Mouse (Mus musculus) lung, postnatal 14 days (tissue): Measurements from ENCODE around the gene Thumpd1.
"Not testable (repeated sequence)": the region's sequence is repeated elsewhere in the genome, so short reads cannot be mapped to it uniquely, and the experiment has no call there.

Source experiments
- DNase-seq: peaks from one replicate; pipeline ENCODE4 v3.0.0; 2021

Thumpd1 gene

DNA sequence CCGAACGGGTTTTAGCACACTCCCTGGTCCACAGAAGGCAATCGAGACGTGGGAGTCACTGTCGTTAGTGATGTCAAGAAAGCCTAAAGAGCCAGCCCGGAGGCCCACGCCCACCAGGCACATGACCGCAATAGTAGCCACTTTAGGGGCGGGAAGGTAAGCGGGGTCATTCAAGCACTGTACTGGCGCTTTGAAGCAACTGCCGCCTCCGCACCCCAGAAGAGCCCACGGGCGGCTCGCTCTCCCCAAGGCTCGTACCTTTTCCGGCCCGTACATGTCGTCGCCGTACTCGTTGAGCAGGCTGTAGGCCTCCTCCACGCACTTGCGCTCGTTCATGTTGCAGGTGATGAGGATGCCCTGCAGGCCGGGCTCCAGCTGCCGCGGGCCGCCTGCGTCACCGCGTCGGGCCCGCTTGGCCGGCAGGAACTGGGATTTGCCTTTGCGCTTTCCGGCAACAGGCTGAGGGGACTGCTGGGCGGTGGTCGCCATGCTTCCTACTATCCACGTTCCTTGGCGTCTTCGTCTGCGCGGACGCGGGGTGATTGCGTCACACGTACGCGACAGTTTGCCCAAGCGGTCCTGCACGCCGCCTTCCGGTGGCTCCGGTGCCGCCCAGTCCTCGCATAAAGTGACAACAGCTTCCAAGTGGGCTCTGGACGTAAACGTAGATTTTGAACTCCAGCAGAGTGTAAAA lies at the start of gene Thumpd1:
Gene Thumpd1, minus strand, starts transcription at position 546 of the 694 bp plus-strand sequence.
- peak; percentile 95 for DNase-seq

DNA sequence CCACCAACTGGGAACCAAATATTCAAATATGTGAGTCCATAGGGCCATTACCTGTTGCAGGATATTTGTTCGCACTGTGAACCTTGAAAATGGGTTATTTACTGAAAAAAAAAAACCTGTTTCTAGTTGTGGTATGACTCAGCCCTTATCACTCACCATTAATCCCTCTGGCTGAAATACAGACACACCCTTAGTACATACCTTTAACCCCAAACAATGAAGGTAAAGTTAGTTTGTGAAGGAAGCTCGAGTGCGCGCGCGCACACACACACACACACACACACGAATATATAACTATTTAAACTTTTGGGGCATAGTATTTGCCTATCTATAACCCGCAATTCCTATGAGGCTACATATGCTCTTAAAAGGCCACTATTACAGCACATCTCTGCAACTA lies 49.3 kb upstream of the Thumpd1 start:
- DNase-seq = no peak

DNA sequence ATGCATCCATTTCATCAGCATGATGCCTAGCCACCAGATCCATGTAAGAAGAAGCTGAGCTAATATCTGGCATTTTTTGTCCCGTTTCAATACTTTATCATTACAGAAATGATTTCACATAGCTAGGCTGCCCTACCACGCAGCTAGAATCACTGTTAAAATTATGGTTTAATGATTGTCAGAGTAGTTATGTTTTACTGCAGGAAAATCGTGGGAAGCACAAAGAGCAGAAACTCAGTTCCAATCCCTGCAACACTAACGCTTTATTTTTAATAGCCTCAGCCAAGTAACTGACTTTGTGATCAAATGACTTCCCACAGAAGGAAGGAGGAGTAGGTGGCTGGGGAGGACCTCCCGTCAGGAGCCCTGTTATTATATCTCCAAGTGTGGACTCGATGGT lies 46.4 kb upstream of the Thumpd1 start:
- no peak for DNase-seq

DNA sequence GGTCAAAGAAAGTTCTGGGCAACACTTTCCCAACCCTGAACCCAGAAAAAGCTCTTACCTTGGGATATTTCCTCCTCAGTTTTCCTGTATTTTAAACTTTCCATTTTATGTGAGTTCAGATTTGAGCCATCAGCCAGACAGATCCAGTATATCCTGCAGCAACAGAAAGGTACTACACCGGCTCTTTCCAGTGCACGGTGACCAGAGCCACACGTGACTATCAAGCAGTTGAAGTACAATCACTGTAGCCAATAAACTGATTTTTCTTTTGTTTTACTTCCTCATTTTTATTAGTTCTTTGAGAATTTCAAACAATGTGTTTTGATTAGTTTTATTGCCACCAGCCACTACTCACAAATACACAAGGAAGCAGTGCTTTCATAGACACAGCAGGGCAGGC lies 43.8 kb upstream of the Thumpd1 start:
- DNase-seq = no peak

DNA sequence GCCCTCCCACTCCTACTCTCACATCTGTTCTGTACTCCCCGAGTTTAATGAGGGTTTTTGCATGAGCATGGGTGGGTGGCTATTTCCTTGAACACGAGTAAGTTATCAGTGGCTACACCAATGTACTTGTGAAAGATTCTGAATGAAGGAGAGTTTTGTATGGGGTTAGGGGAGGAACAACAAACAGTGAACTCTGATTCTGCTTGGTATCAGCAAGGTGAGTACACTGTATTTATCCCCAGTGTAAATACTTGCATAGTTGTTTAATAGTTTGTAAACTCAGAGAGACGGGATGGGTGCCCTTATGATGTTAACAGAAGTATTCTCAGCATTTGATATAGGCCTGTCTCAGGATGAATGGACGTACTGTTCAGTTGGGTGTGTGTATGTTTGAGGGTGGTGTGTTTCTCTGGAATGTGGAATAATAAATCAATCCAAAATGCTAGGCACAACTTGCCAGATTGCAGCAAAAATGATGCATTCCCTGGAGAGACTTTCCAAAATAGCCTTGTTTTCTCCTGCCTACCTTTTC lies 41.6 kb upstream of the Thumpd1 start:
- no peak for DNase-seq

DNA sequence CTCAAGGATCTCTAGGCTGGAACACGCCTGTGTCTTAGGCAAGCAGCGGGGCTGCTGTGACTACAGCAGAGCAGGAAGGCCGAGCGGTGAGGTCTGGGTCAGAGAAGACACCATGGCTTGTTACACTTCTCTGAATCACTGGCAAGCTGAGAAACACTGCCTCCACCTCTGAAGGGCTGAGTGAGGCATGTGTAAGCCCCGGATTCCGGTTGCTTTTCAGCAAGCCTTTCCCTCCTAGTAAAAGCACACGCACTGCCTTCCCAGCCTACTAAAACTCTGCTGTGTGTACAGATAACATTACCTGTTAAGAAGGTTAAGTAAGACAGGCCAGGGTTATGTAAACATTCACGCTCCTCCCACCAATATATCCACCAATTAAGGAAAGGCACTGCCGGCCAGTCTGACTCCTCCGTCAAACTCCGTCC lies 39.9 kb upstream of the Thumpd1 start, which contains the start of gene Acsm3:
Gene Acsm3, plus strand, starts transcription at position 397 of the 425 bp plus-strand sequence.
- DNase-seq = no peak

DNA sequence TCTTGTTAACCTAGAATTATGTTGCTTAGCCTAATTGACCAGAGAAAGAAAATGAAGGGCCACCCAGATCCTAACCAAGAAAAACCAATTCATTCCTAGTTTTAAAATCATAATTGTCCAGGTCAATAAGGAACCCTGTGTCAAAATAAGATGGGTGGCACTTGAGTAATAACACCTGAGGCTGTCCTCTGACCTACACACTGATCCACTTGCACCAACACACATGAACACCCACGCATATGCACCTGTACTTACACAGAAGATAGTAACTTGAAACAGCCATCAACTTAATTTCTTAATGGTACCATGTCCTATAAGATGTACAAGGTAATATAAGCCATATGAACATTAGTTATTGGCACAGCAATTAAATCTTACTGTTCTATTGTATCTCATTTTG lies 33.1 kb upstream of the Thumpd1 start:
- no peak for DNase-seq

DNA sequence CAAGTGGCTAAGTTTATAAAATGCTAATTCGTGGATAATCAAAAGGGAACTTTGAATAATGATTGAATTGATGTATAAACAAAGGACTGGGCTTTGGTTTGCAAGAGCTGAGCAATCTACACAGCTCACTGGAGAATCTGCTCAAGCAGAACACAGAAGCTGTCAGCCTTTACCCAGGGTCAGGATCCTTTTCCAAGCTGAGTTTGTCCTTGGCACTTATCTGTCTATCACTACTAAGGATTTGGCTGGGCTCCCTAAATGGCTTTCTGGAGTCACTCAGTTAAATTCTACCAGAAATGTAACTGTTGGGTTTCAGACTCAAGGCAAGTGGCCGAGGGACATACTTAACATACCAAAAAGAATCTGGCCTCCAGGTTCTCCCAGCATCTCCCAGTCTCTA lies 29.3 kb upstream of the Thumpd1 start:
- no peak for DNase-seq

DNA sequence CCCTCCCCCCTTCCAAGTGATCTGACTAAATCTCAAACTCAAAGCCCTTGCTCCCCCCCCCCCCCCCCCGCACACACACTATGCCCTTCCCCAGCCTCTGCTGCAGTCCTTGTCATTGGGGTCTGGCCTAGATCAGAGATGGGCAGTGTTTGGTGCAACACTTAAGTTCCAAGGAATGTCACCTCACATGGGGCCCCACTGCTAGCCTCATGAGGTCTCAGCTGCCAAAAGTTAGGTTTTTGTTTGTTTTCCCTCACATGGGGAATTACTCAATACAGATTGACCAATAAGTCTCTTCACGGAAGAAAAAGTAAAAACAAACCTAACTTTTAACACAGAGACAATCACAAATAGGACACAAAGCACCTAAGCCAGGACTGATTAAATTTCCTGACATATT lies 28.2 kb upstream of the Thumpd1 start:
- no peak for DNase-seq

DNA sequence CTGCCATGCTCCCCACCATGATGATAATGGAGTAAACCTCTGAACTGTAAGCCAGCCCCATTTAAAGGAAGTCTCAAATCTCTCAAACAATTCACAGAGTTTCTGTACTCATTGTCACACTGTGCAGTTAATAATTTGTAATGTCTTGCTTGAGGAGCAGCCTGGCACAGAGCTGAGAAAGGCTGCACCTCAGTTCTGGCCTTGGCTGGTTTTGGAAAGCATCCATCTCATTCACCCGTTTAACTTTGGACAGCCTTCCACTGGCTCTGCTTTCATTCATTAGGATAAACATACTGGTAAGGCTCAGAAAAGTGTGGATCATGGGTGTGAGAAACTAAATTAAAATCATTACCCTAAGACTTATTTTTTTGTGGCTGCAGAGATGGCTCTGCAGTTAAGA lies 25.3 kb upstream of the Thumpd1 start:
- no peak for DNase-seq

DNA sequence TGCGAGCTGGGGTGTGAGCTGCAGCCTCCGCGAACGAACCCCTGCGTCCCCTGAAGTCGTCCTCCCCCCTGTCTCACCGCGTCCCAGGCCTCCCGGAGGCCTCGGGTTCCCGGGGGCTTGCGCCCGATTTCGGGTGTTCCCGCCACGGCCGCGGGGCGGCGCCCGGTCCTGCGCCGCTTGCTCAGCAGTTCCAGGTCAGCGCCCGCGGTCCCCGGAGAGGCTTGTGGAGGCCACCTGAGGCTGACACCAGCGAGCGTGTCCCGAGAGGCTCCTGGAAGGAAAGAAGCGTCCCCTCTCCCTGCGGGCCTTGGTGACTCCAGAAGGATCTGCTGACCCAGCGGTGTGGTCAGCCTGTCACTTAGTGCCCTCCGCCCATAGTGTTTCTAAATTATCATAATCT lies 23.7 kb upstream of the Thumpd1 start:
- no peak for DNase-seq

DNA sequence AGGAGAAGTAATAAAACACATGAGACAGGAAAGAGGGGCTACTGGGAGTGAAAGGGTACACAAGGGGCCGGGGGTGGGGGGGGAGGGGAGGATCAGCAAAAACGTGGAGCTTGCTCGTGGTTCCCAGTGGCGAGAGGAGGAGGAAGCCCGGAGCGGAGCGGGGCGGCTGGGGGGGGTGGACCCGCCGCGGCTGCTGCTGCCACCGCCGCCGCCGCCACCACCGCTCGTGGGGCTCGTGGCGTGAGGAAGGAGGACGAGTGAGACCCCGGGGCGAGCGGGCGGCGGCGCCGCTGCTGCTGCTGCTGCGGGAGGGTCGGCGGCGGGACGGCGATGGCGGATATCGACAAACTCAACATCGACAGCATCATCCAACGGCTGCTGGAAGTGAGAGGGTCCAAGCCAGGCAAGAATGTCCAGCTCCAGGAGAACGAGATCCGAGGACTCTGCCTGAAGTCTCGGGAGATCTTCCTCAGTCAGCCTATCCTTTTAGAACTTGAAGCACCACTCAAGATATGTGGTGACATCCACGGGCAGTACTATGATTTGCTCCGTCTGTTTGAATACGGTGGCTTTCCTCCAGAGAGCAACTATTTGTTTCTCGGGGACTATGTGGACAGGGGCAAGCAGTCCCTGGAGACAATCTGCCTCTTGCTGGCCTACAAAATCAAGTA lies 19.3 kb upstream of the Thumpd1 start:
- DNase-seq = not testable (repeated sequence)

DNA sequence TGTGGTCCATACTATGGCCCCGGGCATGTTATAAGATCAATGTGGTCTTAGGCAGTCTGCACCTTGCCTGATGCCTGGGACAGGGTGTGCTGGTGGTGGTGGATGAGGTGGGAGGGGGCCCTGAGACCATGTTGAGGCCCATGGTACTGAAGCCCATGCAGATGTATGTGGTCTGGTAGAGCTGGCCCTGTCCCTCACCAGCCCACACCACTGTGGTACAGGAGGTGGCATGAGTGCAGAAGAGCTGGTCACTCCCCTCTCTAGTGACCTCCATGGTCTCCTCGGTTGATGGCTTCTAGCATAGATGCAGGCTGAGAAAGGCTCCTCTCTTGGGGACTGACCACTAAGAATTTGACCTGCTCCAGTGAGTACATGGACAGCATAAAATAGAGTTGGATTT lies 18.3 kb upstream of the Thumpd1 start:
- no peak for DNase-seq

DNA sequence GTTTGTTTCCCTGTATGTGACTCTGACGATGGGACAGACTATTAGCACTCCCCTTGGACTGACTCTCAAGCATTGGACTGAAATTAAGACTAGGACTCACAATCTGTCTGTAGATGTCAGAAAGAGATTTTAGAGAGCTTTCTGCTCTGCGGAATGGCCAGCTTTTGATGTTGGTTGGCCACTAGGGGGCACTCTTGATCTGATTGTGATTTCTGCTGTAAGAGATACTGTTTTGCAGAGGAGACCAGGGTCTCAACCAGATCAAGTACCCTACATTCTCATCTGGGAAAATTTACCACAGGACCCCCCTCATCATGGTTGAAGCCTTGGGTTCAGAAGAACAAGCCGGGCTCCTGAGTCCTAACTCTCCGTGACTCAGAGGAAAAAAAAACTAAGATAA lies 10.7 kb upstream of the Thumpd1 start:
- DNase-seq = peak; percentile 6

DNA sequence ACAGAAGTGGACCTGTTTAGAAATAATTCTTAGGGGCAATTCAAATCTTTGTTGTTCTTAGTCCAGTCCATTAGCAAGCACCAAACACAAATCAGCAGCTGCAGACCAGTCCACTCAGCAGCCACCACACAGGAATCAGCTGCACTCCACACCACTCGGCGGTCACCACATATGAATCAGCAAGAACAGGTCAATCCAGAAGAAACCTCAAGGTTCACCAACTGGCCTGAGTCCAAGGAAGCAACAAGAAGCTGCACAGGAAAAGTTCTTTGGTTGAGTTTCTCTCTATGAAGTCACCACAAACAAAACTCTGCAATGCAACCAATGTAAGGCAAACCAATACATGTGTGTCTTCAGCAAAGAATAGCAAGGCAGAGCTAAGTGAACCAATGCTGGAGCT lies 7.0 kb upstream of the Thumpd1 start:
- no peak for DNase-seq

DNA sequence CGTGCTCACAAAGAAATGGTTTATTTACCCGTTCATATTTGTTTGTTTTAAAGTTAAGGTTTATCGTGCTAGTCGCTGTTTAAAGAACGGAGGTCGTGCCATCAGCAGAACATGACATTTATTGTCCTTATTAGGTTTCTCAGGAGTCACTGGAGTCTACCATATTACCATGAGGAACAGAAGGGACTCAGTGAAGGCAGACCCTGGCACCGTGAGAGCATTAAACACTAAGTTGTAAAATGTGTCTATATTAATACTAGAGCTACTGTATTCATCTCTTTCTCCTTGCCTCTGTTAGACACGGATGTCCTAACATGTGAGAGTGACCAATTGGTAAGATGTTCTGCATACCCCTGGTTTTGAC lies 331 bp upstream of the Thumpd1 start:
- peak; percentile 2 for DNase-seq

DNA sequence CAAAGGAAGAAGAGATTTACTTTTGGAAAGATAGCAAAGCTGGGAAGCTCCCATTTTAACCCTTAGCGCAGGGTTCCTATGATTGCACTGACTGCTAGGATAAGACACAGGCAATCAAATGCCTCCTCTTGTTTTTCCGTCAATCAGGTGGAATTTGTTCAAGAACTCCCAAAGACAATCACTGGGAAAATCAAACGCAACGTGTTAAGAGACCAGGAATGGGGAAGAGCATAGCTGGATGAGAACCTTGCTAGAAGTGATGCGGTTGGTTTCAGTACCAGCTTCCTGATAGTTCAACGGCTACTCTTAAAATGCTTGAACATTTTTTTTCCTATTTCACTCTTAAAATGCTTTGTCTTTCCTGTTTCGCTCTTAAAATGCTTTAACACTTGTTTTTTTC lies 6.5 kb downstream of the Thumpd1 start:
- DNase-seq = no peak

DNA sequence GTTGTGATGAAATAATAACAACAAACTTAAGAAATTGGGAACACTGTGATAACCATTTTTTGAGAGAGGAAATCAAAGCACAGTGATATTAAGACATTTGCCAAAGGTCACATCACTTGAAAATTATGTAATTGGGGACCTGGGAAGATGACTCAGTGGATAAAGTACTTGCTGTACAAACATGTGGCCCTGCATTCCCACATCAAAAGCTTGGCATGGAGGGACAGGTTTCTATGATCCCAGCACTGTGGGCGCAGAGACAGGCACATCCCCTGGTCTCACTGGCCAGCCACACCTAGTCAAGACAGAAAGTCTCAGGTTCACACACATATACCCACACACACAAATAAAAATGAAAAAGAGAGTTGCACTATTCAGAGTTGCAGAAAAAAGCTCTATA lies 25.7 kb downstream of the Thumpd1 start:
- DNase-seq = no peak

DNA sequence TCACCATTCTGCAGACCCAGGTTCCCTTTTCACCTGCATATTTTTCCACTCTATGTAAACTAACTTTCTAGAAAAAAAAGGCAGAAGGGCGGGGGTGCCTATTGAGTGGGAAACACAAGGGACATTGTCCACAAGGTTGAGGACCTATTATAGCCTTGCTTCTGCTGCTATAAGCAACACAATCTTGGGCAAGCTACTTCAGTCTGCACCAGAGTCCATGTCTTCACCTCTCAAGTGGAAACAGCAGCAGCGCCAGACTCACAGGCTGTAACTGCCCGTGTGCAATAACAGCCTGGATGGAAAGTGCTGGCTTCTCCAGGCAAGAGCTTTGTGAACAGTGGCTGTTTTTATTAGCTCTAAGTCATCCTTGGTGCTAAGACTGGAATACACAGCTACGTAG lies 28.3 kb downstream of the Thumpd1 start:
- no peak for DNase-seq

DNA sequence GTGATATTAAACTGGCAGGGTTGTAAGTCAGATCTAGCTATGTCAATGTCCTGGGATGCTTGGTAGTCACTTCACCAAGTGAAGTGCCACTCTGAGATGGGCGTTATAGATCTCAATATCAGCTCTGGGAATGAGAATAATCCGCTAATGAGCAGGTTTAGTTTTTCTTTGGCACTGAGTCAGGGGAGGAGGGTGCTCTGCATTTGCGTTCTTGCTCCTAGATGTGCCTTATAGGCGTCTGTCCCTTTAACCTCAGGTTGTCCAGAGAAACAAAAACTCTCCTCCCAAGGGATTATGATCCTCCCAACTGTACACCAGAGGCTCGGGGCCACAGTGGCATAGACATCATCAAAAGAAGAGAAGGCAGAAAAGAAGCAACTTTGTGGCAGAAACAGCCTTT lies 30.9 kb downstream of the Thumpd1 start, which contains the start of gene Acsm4:
Gene Acsm4, plus strand, starts transcription at position 301 of the 400 bp plus-strand sequence.
- no peak for DNase-seq

DNA sequence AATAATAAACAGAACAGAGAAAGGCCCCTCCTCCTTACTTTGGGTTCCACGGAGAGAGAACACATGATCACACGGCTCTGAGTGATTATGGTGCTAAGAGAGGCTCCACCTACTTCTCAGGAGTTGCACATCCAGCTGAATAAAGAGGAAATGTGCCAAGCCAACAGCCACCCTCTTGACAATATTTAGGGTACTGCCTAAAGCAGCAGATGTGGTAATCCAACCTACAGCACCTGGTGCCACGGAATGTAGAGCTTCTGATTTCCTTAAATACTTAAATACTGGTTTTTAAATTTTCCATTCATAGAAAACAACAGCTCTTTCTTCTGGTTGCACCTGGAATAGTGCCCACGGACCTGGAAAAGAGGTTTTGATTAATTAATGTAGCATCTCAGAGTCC lies 37.9 kb downstream of the Thumpd1 start:
- no peak for DNase-seq

DNA sequence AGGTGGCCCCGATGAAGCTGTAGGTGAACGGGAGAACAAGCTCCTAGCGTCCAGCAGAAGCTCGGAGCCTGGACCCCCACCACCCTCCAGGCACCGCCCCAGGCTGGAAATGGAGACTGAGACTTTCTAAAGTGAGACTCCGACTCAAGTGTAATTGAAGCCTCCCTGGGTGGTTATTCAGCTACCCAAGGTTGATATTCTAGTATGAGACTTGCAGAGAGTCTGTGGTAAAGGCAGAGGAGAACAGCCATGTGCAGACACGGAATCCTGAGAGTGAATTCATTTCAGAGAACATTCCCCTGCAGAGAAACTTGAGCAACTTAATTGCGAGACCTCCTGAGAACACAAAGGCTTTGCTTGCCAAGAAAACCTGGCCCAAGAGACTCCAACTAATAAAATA lies 40.5 kb downstream of the Thumpd1 start:
- DNase-seq = no peak

DNA sequence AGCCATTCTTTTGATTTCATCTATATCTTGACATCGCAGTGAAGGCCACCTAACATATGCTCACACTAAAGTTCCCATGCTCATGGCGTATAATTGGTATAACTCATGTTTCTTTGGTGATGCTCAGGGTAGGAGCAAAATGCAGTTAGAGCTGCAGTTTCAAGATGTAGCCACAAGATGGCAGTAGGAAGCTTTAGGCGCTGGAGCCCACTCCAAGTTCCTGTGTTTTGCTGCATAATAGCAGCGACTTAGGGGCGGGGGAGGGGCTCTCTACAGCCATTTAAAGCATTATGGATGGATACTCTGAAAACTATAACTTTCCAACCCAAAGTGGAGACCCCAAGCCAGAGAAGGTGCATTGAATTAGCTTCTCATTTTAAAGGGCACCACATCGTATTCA lies 47.1 kb downstream of the Thumpd1 start:
- DNase-seq = peak; percentile 40

DNA sequence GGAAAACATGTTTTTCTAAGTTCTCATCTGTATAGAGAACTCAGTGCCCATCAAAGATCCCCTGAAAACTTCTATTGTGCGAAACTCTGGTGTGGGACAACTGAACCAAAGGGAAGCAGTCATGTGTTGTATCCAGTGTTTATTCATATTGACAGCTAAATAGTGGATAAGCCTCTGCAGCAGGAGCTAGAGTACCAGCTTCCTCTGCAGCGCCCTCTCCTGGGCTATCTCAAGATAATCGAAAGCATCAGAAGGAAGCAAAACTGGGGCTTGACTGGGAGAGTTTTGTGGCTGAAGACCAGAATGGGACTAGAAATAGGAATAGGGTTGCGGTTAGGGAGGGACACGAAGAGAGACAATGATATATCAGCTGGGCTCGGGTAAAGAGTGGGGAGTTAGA lies 49.7 kb downstream of the Thumpd1 start:
- DNase-seq = peak; percentile 6

DNA sequence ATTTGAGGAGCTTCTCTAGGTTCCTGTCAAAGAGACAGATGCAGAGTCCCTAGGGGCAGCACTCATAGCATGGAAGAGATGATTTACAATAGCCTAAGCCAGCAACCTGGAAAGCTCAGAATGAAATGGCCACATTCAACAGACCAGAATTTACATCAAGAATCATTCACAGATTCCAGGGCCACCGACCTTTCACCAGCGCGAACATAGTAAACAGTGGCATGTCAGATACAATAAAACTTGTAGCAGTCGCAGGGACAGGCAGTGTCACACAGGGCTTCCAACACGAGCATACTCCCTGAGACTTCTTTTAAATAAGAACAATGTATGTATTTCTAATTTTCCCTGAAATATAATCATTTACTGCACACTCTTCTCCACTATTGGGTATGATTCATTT lies 50.2 kb downstream of the Thumpd1 start:
- no peak for DNase-seq
